Mouse (Mus musculus) lung, postnatal 0 days (tissue): ENCODE measurements around the gene Arsg.

Source experiments
- CTCF ChIP-seq: IDR thresholded peaks from 2 replicates; pipeline ENCODE4 v1.5.1; 2016; ENCODE audit warnings: antibody characterized with exemption, mild to moderate bottlenecking
- EP300 ChIP-seq: IDR thresholded peaks from 2 replicates; pipeline ENCODE4 v1.6.1; 2016; ENCODE audit warnings: antibody characterized with exemption, mild to moderate bottlenecking, control low read depth

- TF ChIP-seq CTCF (no peak), EP300 (no peak)
Observed at GRCm38 (mm10) chr11:109583986-109584385, 110.8 kb downstream of the Arsg start.
